Mouse (Mus musculus) activated CD4-positive, CD25-positive, alpha-beta regulatory T cell, adult 4 months (primary cell): ENCODE results near the gene Slc16a6. TPM values are rescaled to one million over a fixed set of nuclear protein-coding genes. Genes with fewer than 3 reads are reported as not detected.

Source experiments
- ATAC-seq: one replicate; pipeline ENCODE4 v1.8.0; 2017
- polyA plus RNA-seq, 2 experiments: library from polyadenylated mRNA; unstranded; fragments of 100-300 nt; shearing (Covaris generic); gene quantifications; one replicate each; pipeline ENCODE4 v1.2.1; 2017

The Slc16a6 gene
- polyA plus RNA-seq, 2 experiments from 2014 or later, result 21.1 to 24.9 TPM

- ATAC-seq, result no peak
Observed at GRCm38 (mm10) chr11:109414802-109415201, 58.6 kb downstream of the Slc16a6 start.

GRCm38 (mm10) chr11:109413617-109414016 lies 59.8 kb downstream of the Slc16a6 start, which contains the start of gene 9930022D16Rik:
TSS of gene 9930022D16Rik (plus strand) at chr11:109413917.
- ATAC-seq, result no peak

GRCm38 (mm10) chr11:109410197-109410980 lies 63.0 kb downstream of the Slc16a6 start:
- no peak for ATAC-seq

- ATAC-seq, result no peak
Observed at GRCm38 (mm10) chr11:109406431-109406830, 67.0 kb downstream of the Slc16a6 start.

Other genes starting within 250 kb of the Slc16a6 start
- 1 to 10 TPM; 3.3 to 5.5 TPM for gene Rgs9, start 175.5 kb downstream of the Slc16a6 start, polyA plus RNA-seq
- 10 to 100 TPM; 56.6 to 64.4 TPM for gene Gna13, start 110.8 kb downstream of the Slc16a6 start, polyA plus RNA-seq
- under 1 TPM; 0.17 to 0.40 TPM for gene 9930022D16Rik, start 59.7 kb downstream of the Slc16a6 start, polyA plus RNA-seq
- 10 to 100 TPM; 39.6 to 51.6 TPM for gene Amz2, start 47.7 kb downstream of the Slc16a6 start, polyA plus RNA-seq
- 1 to 10 TPM; 4.5 to 5.5 TPM for gene Arsg, start 224 bp downstream of the Slc16a6 start, polyA plus RNA-seq
- under 1 TPM in 1 of 2 experiments, not detected in 1; 0.29 TPM for gene Wipi1, start 138.4 kb upstream of the Slc16a6 start, polyA plus RNA-seq
- 100 to 1,000 TPM; 491 to 502 TPM for gene Prkar1a, start 175.8 kb upstream of the Slc16a6 start, polyA plus RNA-seq
- gene Fam20a, start 248.7 kb upstream of the Slc16a6 start, polyA plus RNA-seq, result 1 to 10 TPM; 2.1 to 2.2 TPM